Mouse (Mus musculus) common myeloid progenitor, adult 5-6 weeks (primary cell): ENCODE data around the gene Paf1. TPM values are rescaled to one million over a fixed set of nuclear protein-coding genes. Genes with fewer than 3 reads are reported as not detected.

Source experiments
- ATAC-seq: replicated peaks from 2 replicates; pipeline ENCODE4 v1.8.0; 2016; ENCODE audit warnings: low read depth, mild to moderate bottlenecking, moderate TSS enrichment, inconsistent platforms; ENCODE audit not compliant: poor library complexity, severe bottlenecking
- total RNA-seq: library from RNA; stranded (forward); fragments of 200-1000, 187-1606 nt; gene quantifications from 2 replicates; pipeline ENCODE4 v1.2.3, GENCODE M21; 2017

Gene Paf1
- total RNA-seq, 1 experiment from 2014 or later, result 190 TPM

- ATAC-seq, result no peak
Observed at GRCm38 (mm10) chr7:28423018-28423417, 30.3 kb downstream of the Paf1 start.

DNA sequence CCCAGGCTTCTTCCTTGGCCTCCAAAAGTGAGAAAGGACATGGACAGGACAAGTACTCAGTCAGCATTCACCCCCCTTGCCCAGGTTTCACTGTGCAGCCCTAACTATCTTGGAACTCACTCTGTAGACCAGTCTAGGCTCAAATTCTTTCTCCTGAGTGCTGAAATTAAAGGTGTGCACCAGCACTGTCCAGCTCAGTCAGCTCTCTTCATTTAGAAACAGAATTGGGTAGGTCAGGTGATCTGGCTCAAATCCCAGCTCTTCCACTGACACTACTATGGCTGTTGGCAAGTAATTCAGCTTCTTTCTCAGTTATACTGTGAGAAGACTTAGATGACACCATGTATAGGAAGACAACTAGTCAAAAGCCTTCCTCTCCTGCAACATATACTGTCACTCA is 35.0 kb downstream of the Paf1 start:
- ATAC-seq, result no peak

GRCm38 (mm10) chr7:28430512-28430911 is 37.8 kb downstream of the Paf1 start:
- ATAC-seq, result 0 out of 2 replicates have a peak, but pooled peaks have one; percentile 26

- ATAC-seq, result no peak
Observed at GRCm38 (mm10) chr7:28432252-28432651, 39.5 kb downstream of the Paf1 start.

DNA sequence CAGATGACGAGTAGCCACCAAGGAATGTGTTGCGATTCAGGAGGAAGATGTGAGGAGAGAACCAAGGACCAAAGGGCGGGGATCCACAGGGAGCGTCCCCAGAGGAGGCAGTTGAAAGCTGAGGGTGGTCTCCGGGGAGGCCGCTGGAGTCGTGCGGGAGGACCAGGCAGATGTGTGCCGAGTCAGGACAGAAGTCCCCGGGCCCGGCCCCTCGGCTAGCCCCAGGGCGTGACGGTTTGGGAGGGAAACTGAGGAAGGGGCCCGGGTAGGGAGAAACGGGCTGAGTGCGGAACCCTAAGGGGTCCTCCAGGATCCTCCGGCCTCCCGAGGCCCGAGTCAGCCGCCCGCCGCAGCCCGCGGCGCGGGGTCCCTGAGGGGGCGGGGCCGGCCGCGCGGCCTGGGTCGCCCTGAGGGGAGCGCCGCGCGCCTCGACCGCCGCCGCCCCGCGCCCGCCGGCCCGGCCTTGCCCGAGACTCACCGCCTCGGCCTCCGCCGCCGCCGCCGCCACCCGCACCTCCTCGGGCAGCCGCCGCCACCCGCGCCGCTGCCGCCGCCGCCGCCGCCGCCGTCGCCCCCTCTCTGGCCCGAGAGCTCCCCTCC is 43.0 kb downstream of the Paf1 start:
- ATAC-seq, result no peak

GRCm38 (mm10) chr7:28436271-28436904 is 43.6 kb downstream of the Paf1 start:
- peak; percentile 86 for ATAC-seq

DNA sequence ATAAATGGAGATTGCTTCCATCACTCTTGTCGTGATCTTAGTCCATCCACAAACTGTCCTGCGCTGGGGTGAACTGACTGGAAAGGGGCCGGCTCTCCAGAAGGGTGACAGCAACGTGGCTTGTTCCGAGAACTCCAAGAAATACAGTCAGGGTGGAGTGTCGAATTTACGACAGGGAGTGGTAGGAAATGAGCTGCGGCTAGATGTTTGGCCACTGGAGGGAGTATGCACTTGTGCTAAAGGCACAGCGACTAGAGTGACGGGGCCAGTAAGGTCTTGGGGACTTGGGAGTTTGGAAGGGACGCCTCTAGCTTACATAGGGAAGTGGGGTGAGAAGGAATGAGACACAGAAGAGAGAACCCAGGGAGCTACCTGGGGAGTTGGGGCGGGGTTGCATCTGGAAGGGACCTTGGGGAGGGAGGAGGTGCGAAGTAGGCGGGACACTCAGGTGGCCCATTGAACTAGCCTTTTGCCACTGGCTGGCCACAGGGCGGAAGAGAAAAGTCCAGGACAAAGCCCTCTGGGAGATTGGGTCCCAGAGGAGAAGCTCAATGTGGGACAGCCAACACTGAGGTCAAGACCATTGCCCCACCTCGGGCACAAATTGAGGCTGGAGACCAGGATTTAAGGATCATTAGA is 44.3 kb downstream of the Paf1 start, which contains the start of gene Gmfg:
Gene Gmfg (plus strand): TSS at position 516 of the 639 bp plus-strand sequence.
- ATAC-seq, result peak; percentile 62

DNA sequence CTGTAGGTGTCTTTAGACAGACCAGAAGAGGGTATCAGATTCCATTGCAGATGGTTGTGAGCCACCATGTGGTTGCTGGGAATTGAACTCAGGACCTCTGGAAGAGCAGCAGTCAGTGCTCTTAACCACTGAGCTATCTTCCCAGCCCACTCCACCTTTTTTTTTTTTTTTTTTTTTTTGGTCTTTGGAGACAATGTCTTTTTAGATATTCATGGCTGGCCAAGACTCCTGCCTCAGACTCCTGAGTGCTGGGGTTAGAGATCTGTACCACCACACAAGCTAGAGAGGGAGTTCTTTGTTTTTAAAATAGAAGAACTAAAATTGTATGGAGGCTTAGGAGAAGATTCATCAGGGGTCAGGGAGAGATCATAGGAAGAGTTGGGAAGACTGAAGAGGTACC is 45.2 kb downstream of the Paf1 start:
- no peak for ATAC-seq

DNA sequence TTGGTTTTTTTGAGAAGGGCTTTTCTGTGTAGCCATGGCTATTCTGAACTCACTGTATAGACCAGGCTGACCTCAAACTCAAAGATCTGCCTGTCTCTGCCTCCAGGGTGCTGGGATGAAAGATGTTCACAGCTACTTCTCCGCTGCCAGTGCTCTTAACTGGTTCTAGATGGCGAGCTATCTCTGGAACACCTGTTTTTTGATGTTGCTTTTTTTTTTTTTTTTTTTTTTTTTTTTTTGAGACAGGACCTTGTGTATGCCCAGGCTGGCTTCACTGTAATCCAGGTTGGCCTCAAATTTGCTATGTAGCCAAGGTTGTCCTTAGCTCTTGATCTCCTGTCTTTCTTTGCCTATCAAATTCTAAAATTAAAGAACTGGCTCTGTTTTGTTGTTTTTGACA is 46.0 kb downstream of the Paf1 start:
- ATAC-seq, result no peak

DNA sequence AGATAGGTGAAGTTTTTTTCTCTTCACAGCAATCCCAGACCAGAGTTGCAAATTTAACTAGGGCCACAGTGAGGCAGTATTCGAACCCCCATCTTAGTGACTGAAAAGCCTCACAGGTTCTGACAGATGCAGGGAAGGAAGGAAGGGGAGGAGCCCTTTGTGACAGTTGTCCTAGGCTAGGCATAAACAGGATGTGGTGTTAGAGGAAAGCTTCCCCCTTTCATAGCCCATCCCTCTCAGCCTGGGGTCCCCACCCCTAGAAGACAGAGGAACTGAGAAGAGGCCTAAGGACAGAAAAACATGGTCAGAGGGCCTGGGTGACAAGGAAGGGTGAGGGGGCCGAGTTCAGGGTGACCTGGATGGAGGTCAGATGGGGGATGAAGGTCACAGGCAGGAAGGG is 48.0 kb downstream of the Paf1 start:
- peak; percentile 51 for ATAC-seq

DNA sequence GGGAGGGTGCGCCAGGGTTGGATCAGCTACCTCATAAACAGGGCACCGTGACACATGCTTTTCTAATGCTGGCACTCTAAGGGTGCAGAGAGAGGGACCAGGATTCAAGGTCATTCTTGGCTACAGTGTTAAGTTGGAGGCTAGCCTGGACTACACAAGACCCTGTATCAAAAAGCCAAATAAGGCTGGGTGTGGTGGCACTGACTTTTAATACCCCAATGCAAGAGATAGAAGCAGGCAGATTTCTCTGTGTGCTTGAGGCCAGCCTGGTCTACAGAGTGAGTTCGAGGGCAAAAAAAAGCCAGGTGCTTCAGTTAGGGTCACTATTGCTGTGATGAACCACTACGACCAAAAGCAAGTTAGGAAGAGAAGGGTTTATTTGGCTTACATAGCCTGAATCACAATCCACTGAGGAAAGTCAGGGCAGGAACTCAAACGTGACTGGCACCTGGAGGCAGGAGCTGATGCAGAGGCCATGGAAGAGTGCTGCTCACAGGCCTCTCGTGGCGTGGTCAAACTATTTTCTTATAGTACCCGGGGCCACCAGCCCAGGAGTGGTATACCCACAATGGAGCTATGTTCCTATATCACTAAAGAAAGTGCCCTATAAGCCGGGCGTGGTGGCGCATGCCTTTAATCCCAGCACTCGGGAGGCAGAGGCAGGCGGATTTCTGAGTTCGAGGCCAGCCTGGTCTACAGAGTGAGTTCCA is 49.2 kb downstream of the Paf1 start:
- ATAC-seq, result no peak

DNA sequence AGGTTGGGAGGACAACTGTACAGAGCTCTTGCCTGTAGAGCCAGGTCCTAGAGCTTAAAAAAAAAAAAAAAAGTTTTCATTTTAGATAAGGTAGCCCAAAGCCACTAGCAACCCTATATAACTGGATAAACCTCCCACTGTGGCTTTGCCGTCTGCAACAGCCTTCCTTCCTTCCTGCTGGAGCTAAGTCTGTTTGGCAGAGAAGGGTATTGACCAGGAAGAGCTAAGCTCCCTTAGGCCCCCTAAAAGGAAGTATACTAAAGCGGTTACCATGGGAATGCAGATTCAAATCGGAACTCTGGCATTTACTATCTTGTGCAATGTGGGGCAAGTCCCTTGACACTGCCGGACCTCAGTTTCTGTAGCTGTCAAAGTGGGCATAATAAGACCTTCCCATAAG is 49.9 kb downstream of the Paf1 start:
- ATAC-seq, result peak; percentile 80

DNA sequence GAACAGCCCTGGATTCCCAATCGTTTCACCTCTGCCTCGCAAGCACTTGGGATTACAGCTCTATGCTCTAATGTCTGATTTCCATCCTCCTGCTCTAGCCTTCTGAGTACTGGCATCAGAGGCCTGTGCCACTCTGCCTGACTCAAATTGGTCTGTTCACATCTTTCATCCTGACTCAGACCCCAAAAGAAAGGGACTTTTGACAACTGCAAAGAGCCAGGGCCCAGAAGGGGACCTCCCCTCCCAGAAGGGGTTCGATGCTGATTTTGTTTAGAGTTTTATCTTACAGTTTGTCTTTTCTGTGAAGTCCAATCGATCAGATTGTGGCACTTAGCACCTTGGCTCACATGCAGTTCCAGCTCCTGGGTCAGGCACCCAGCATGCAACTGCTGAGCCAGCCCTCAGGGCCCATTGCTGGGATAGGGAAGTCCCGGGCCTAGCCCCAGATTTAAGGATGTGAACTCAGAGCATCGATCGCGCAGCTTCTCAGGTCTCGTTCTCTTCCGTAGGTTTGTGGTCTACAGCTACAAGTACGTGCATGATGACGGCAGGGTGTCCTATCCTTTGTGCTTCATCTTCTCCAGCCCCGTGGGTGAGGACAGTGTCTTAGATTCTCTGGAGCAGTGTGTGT is 51.7 kb downstream of the Paf1 start:
- ATAC-seq, result no peak

- no peak for ATAC-seq
Observed at GRCm38 (mm10) chr7:28446446-28446845, 53.7 kb downstream of the Paf1 start.

DNA sequence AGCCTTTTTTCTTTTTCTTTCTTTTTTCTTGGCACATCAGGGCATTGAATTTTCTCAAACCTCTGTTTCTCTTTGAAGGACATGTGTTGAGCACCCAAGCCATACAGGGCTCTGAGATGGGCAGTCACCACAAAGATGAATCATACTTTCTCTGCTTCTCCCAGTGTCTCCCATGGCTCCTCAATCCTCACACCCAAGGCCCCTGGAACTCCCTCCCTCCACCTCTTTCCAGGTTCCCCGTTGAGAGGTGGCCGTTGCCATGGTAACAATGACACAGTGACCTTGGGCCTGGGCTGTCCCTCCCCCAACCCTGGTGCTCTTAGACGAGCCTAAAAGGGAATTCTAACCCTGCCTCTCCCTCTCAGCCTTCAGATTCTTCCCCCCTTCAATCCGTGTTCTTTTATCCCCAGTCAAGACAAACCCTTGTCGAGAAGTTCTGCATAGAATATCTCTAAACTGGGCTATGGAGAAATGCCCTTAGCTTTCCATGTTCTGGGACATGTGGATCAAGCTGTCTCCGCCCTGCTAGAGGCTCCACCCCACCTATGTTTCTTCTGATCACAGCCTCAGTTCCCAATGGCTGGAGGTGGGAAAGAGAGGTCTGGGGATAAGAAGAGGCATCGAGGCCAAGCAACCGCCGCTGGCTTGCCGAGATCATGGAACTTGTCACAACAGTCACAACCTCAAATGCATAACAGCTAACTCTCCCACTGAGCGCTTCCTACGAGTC is 54.5 kb downstream of the Paf1 start:
- no peak for ATAC-seq

DNA sequence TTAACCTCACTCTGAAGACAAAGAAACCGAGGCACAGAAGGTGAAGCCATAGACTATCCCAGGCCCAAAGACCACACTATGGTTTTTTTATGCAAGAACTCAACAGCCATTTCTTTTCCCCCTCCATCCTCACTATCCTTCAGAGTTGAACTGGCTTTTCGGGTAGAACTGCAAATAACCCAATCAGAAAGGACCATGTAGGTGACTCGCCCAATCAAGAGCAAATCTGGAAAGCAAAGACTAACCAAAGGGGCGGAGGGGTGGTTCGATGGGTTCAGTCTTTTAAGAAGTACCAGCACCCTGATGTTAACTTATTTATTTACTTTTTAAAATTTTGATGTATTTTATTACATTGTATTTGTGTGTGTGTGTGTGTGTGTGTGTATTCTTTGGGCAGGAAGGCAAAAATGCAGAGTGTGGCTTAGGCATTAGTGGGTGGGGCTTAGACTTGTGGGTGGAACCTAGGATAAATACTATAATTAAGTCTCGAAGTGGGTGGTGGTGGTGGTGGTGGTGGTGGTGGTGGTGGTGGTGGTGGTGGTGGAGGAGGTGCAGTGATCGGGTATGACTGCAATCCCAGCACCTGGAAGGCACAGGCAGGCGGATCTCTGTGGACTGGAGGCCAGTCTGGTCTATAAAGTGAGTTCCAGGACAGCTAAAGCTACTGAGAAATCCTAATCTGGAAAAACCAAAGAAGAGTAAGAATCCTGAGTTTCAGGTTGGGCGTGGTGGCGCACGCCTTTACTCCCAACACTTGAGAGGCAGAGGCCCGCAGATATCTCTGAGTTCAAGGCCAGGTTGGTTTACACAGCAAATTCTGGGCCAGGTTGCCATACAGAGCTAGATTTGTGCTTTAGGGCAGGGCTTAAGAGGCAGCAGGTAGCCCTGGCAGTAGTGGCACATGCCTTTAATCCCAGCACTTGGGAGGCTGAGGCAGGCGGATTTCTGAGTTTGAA is 55.4 kb downstream of the Paf1 start:
- no peak for ATAC-seq
